Mouse (Mus musculus): ENCODE results near the gene Pacrg.

GRCm38 (mm10) chr17:10403186-10403585 is 436.9 kb downstream of the Pacrg start:
- no peak for TF ChIP-seq CTCF (IDR thresholded peaks at IDR 0.05; ENCODE audit: low read depth, low read length)
- TF ChIP-seq POLR2A (IDR thresholded peaks at IDR 0.05; ENCODE audit: extremely low read depth, insufficient read depth, low read length), result no peak

All from liver, adult 2 months (tissue).